Mouse (Mus musculus) heart, postnatal 25 days (tissue): Measurements from ENCODE around the gene Olfr487. TPM values are rescaled to one million over a fixed set of nuclear protein-coding genes. Genes with fewer than 3 reads are reported as not detected.
"Not testable (repeated sequence)": the region's sequence is repeated elsewhere in the genome, so short reads cannot be mapped to it uniquely, and the experiment has no call there.

Experiments
- DNase-seq: peaks from one replicate; pipeline ENCODE4 v3.0.0; 2022; ENCODE audit warnings: low spot score
- intact Hi-C: fragments of 180-260 bp; cut with DNase I; formaldehyde crosslinking; loops from one replicate; pipeline ENCODE4 v1.15.1; 2025
- total RNA-seq, 2 experiments: library from RNA; stranded (reverse); gene quantifications; 2 replicates each; pipeline ENCODE4 v1.2.3; 2021

Olfr487 gene
- total RNA-seq: not detected

GRCm38 (mm10) chr7:108214536-108214935, at the start of gene Olfr487:
TSS of gene Olfr487 (minus strand) at chr7:108214636.
- intact Hi-C loops, DNase-seq: not testable (repeated sequence)

- no peak for DNase-seq
- intact Hi-C loops: no loop called here
Measured at GRCm38 (mm10) chr7:108258247-108258646, 43.8 kb upstream of the Olfr487 start, which contains the start of gene Olfr488. TSS of gene Olfr488 (minus strand) at chr7:108258347.

GRCm38 (mm10) chr7:108233551-108233950, 19.1 kb upstream of the Olfr487 start:
- DNase-seq: no peak
- intact Hi-C loops: no loop called here

GRCm38 (mm10) chr7:108196938-108197337, 17.5 kb downstream of the Olfr487 start:
- intact Hi-C loops: no loop called here
- DNase-seq: no peak

DNA sequence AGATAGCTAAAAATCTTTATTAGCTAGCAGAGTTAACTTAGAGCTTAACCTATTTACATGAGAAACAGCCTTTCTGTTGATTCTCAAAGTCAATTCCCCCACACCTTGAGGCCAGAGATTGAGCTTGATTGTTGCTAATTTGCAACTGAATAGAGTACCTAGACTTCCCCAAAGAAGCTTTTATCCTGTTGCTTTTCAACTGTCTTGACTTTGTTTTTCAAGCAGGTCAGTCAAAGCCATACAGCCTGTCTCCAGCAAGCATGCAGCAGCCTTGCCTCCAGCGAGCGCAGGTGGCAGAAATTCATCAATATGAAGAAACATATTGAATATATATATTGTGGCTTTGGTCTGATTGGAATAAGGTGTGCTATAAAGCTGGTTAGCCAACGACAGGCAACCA, 18.1 kb downstream of the Olfr487 start:
- intact Hi-C loops, DNase-seq: not testable (repeated sequence)

DNA sequence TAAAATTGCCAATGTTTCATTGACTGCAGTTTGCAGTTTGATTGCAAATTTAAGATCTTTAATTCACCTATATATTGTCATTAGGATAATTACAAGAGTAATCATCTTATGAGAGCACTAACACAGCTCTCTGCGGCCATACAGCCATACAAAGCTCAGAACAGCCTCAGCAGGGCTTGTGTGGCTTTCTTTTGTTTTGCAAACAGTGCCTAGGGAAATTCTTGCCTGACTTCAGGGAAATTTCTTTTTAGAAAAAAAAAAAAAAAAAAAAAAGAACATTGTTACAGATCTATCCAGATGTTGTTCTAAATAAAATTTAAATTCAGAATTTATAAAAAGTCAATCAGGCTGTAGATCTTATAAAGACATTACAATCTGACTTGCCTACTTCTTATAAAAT, 21.7 kb downstream of the Olfr487 start:
- DNase-seq, intact Hi-C loops: not testable (repeated sequence)

- intact Hi-C loops, DNase-seq: not testable (repeated sequence)
Measured at GRCm38 (mm10) chr7:108191196-108191595, 23.2 kb downstream of the Olfr487 start.

- intact Hi-C loops, DNase-seq: not testable (repeated sequence)
Measured at GRCm38 (mm10) chr7:108185237-108185636, 29.2 kb downstream of the Olfr487 start.

- intact Hi-C loops, DNase-seq: not testable (repeated sequence)
Measured at GRCm38 (mm10) chr7:108184401-108184800, 30.0 kb downstream of the Olfr487 start.

DNA sequence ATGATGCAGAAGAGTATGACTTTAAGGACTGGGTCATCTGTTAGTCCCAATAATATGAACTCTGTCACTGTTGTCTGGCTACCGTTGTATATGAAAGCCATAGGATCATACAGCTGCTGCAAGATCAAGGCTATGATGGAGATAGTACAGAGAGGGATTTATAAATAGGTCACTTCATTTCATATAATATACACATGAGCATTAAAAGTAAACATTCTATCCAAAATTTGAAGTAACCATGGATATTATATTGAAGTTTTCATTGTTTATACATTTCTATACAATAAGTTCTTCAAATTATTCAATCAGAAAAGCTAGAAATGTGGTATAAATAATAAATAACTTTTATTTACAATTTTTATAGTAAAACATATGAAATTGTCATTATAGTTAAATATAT, 41.8 kb downstream of the Olfr487 start, which contains the start of gene Olfr486:
Gene Olfr486 (minus strand): TSS at position 101 of the 400 bp plus-strand sequence.
- DNase-seq: not testable (repeated sequence)

GRCm38 (mm10) chr7:108159771-108160170, 54.7 kb downstream of the Olfr487 start, which contains the start of gene Olfr485:
TSS of gene Olfr485 (minus strand) at chr7:108159871.
- no peak for DNase-seq
- intact Hi-C loops: no loop called here

More for the DNA sequence above, 41.8 kb downstream of the Olfr487 start, which contains the start of gene Olfr486:
- intact Hi-C loops: not testable (repeated sequence)

Other genes starting within 250 kb of the Olfr487 start
- not detected for gene Olfr476, start 249.8 kb downstream of the Olfr487 start, total RNA-seq
- not detected for gene Olfr477, start 227.9 kb downstream of the Olfr487 start, total RNA-seq
- not detected for gene Olfr478, start 180.6 kb downstream of the Olfr487 start, total RNA-seq
- gene Olfr479, start 163.9 kb downstream of the Olfr487 start, total RNA-seq: not detected
- not detected for gene Olfr480, start 147.3 kb downstream of the Olfr487 start, total RNA-seq
- not detected for gene Olfr481, start 134.8 kb downstream of the Olfr487 start, total RNA-seq
- gene Olfr482, start 117.0 kb downstream of the Olfr487 start, total RNA-seq: under 1 TPM; 0.59 to 0.94 TPM
- gene Olfr483, start 113.8 kb downstream of the Olfr487 start, total RNA-seq: not detected
- gene Olfr484, start 87.2 kb downstream of the Olfr487 start, total RNA-seq: not detected
- not detected for gene Olfr485, start 54.8 kb downstream of the Olfr487 start, total RNA-seq
- gene Olfr486, start 41.9 kb downstream of the Olfr487 start, total RNA-seq: not detected
- gene Olfr488, start 43.7 kb upstream of the Olfr487 start, total RNA-seq: not detected
- not detected for gene Olfr490, start 74.3 kb upstream of the Olfr487 start, total RNA-seq
- gene Olfr491, start 98.8 kb upstream of the Olfr487 start, total RNA-seq: not detected
- gene Olfr492, start 109.0 kb upstream of the Olfr487 start, total RNA-seq: not detected
- gene Olfr493, start 132.3 kb upstream of the Olfr487 start, total RNA-seq: not detected
- not detected for gene Olfr494, start 150.7 kb upstream of the Olfr487 start, total RNA-seq
- gene Olfr495, start 178.5 kb upstream of the Olfr487 start, total RNA-seq: not detected
- gene Olfr497, start 205.8 kb upstream of the Olfr487 start, total RNA-seq: not detected